Mouse (Mus musculus): Measurements from ENCODE around the gene Nes.

The Nes gene

DNA sequence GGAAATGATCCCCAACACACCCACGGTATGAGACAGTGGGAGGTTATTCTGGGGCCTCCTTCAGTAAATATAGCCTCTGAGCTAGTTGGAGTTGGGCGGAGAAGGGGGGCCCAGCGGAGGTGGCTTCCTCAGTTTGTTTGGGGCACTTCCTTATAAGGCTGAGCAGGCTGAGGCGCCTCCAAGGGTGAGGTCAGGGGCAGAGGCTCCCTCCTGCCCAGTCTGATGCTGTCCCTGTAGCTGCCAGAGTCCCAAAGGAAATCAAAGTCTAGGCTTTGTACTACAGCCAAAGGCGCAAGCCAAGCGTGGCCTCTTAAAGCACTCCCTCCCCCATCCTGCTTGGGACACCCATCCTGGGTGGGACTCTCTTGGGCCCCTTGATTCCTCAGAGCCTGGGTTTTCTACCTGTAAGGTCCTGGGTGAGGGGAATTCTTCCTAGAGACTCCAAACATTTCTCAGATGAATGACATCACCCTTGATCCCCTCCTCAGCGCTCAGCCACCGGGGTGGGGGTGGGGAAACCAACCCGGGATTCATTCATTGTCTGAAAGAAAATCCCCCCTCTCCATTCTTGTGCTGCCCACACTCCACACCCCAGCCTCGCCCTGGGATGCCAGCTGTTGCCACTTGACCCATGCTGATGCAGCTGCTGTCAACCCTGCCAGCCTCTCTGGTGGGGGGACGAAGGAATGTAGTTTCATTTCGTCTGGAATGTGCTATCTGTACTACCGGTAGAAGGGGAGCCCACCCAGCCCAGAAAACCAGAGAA lies 12.1 kb downstream of the Nes start:
- no peak for DNase-seq (ENCODE audit: low read depth, low spot score)

GRCm38 (mm10) chr3:87983627-87984026 lies 12.7 kb downstream of the Nes start:
- DNase-seq (ENCODE audit: low read depth, low spot score): no peak

DNA sequence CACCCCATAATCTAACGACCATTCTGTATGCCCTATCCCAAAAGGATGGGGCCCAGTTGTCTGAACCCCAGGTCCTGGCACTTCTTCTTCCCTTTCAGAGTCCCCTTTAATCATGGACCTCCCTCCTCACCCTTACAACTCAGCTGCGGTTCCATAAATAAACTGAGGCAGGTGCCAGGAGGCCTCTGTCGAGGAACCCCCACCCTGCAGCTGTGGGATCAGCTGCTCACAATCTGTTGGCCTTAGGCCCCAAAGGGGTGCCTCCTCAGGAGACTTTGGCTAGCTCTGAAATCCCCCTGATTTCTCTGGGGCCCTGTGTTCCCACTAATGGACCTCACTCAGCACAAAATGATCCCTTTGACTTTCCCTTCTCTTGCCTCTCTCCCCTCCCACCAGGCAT lies 13.2 kb downstream of the Nes start:
- DNase-seq (ENCODE audit: low read depth, low spot score): no peak

GRCm38 (mm10) chr3:87985505-87986320 lies 14.8 kb downstream of the Nes start:
- DNase-seq (ENCODE audit: low read depth, low spot score): no peak

DNA sequence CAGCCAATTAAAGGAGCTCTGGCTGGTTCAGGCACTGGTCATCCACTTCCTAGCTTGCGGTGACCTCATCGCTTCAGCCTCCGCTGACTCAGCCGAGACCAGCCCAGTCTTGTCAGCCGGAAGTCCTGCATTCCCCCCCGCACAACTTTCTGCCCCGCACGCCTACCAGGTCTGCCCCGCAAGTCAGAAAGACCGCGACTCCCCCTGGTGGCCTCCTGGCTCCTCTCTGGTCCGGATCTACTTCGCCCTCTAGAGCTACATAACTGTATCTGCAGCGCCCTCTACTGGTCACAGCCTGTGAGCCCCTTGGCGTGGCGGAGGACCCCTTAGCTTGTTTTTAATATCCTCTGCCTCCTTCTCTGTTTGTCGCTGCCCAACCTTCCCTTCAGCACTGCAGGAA lies 16.0 kb downstream of the Nes start:
- DNase-seq (ENCODE audit: low read depth, low spot score): peak; percentile 71

- no peak for DNase-seq (ENCODE audit: low read depth, low spot score)
Observed at GRCm38 (mm10) chr3:87987633-87988032, 16.8 kb downstream of the Nes start.

DNA sequence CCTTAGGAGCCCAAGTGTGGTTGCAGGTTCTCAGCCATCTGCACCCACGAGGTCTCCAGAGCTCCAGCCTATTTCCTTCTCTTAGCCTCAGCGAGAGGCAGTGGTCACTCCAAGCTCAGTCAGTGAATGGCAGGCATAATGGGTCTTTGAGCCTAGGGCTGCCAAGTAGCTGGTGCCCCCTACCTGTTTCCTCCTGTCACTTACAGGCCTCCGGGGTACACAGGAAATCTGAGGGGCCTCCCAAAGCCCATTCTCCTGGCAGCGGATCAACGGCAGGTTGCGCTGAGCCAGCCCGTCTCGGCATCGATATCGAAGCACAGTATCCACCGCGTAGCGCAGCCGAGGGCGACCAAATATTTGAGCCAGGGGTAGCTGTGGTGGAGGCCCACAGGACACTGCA lies 17.2 kb downstream of the Nes start:
- DNase-seq (ENCODE audit: low read depth, low spot score): no peak

DNA sequence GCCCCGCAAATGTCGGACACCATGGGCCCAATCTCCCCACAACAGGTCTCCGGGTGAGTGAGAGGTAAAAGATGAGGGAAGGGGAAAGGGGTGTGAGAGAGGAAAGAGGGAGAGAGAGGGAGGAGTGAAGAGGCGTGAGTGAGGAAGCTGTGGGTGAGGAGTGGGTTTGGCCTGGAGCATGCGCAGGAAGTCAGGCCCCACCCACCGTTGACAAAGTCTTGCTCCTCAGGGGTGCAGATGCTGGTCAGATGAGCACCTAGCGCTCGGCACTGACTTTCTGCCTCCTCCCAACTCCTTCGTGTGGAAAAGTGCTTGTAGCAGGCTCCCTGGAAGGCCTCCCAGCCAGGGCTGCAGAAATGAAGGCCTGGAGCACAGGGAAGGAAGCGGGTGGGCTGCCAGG lies 19.1 kb downstream of the Nes start:
- no peak for DNase-seq (ENCODE audit: low read depth, low spot score)

DNA sequence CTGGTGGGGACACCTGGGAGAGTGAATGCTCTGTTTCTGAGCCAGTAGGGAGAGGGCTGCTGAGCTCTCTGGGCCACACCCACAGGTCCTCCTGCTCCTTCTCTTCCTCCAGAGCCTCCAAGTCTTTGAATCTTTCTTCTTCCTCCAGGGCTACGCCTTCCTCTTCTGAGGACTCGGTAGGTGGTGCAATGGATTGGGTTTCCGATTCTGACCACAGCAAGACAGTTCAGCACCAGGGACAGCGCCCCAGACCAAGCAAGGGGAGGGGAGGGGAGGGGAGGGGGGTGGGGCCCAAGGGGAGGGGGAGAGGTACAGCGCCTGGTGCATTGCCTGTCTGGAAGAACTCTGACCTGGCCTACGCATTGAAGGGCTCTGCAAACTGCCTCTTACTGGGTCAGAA lies 22.6 kb downstream of the Nes start:
- no peak for DNase-seq (ENCODE audit: low read depth, low spot score)

- no peak for DNase-seq (ENCODE audit: low read depth, low spot score)
Observed at GRCm38 (mm10) chr3:87995331-87995730, 24.5 kb downstream of the Nes start.

DNA sequence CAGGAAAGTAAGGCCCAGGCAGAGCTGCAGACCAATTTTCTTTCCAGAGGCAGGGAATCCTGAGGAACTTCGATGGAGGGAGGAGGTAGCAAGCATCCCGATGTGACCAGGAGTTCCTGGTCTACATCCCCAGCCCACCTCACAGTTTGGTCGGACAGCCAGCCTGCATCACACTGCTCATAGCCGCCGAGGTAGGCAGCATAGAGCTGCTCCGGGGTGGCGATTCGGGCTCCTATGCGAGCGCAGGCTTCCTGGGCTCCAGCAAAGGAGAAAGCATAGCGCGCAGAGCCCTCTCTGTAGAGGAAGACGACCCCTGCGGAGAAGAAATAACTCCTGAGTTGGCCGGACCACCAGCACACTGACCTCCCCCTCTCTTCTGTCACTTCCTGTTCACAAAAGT lies 25.5 kb downstream of the Nes start:
- DNase-seq (ENCODE audit: low read depth, low spot score): no peak

DNA sequence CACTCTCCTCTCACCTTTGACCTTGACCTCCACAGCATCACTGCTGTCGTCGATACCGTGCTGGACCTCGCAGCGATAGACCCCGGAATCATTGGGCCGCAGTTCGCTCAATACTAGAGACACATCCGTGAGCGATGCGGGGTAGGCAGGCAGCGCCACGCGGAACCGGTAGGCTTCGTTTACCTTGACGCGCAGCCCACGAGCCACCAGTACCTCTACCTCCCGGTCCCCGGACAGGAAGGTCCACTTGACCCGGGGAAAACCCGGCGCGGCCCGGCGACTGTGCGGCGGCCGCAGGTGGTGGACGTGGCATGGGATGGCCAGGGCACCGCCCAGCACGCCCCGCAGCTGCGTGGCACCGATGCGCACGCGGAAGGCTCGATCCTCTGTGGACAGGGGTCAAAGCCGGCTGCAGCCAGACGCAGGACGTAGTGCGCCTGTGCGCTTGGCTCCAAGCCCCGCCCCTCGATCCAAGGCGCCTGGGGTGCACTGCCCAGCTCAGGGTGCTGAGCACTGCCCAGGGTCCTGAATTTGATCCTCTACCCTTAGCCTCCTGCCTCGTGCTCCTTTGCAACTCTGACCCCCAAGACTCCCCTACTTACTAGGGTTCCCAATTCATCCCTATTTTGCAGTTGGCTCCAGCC lies 26.2 kb downstream of the Nes start:
- DNase-seq (ENCODE audit: low read depth, low spot score): no peak

GRCm38 (mm10) chr3:87998747-87999146 lies 27.9 kb downstream of the Nes start:
- no peak for DNase-seq (ENCODE audit: low read depth, low spot score)

DNA sequence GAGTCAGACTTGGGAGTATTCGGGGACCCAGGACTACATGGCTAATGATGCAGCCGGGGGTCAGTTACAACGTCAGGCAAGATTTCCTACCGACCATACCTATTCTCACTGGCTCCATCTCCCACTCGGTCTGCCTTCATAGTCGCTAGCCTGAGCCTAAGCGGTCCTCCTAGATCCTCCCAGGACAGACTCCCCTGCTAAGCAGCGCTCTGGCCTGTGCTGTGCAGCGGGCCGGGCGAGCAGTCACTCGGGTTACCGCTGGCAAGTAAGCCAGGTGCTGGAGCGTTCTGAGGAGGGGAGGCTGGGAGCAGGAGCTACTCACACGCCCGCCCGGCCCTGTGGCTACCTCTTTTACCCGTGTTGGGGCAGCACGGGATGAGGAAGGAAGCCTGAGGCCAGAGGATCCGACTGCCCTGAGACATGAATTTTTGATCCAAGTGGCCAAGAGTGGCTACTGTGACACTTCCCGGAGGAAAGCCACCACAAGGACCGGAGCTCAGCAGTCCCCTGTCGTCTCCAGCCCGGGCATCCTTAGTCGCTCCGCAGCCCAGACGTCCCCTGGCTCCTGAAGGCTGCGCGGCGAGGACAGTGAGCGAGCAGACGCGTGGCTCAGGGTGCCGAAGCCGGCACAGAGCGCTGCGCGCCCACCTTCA lies 28.5 kb downstream of the Nes start:
- DNase-seq (ENCODE audit: low read depth, low spot score): no peak

DNA sequence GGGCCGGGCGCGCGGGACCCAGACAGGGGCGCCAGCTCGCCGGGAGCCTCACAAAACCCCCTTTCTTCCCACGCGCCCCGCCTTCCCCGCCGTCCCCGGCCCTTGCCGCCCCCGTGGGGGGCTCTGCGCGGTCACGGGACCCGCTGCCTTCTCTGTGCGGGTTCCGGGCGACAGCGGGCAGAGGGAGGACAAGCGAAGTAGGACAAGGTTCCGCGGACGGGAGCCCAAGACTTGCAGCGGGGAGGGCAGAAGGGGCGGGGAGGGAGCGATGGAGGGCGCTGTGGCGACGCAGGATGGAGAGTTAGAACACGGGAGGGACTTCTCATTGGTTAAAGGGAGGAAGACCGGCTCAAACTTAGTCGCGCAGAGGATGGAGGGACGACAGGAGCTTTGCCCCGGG lies 29.3 kb downstream of the Nes start, which contains the start of gene Bcan:
Gene Bcan (minus strand): TSS at position 50 of the 400 bp plus-strand sequence.
- DNase-seq (ENCODE audit: low read depth, low spot score): no peak

GRCm38 (mm10) chr3:88000816-88001595 lies 30.1 kb downstream of the Nes start:
- DNase-seq (ENCODE audit: low read depth, low spot score): no peak

DNA sequence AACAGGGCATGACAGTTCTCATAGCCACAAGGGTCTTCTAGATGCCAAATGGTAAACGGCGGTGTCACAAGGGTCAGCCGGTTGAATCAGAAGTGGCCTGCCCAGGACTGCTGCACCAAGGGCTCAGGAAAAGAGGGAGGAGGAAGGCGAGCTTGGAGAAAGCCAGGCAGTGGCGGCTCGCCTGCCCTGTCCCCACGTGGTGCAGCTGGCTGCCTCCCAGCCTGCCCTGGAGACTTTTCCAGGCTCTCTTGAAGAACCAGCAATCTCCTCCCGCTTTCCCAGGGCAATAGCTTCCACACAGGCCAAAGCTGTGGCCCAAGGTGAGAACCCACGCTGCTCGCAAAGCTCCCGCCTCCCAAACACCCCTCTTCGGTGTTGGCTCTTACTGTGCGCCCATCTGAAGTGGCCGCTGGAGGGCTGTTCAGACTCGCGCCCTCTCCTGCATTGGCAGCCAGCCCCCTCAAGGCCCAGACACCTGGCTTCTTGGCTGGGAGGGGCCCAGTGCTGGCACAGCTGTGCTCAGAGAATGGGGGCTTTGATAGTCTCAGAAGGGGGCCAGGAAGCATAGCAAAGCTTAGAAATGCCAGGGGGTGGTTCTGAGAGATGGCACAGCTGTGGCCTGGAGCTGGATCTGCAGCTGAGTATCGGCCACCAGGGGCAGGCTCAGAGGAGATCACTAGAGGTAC lies 31.6 kb downstream of the Nes start:
- DNase-seq (ENCODE audit: low read depth, low spot score): no peak

DNA sequence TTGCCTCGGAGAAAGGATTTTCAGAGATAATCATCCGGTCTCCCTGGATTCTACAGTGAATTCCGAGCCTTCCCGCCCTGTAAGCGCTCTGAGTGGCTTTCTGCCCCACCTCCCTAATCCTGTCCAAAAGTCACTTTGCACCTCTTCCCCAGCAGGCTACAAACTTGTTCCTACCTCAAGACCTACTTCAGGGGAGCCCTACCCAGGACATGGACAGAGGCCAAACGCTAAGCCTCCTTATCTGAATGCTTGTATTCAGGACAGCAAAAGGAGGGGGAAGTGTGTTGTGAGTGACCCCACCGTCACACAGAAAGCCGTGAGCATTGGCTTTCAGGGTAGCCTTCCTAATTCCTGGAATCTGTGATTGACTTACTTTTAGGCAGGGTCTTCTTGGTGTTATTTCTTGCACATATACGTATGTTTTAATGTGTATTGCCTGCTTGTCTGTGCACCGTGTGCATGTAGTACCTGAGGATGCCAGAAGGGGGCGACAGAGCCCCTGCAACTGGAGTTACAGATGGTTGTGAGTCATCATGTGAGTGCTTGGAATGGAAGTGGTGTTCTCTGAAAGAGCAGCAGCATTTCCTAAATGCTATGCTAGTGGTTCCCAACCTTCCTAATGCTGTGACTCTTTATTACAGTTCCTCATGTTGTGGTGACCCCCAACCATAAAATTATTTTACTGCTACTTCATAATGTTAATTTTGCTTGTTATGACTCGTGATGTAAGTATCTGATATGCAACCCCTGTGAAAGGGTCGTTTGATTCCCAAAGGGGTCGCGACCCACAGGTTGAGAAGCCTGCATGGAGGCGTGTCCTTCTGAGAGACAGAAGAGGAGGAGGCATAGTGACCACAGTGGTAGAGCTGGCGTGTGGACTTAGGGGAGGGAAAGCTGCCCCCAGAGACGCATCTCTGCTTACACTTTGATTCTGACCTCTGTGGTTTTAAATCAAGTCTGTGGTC lies 35.2 kb downstream of the Nes start:
- no peak for DNase-seq (ENCODE audit: low read depth, low spot score)

- no peak for DNase-seq (ENCODE audit: low read depth, low spot score)
Observed at GRCm38 (mm10) chr3:88010634-88011265, 39.9 kb downstream of the Nes start.

Data from retina, adult 2 months (tissue).